Mouse (Mus musculus) lung, adult 2 months (tissue): ENCODE measurements around the gene Sytl1.

ENCODE experiments used
- CTCF ChIP-seq: fragments of 200-500 bp; IDR thresholded peaks from 2 replicates; pipeline ENCODE4 v1.5.1; 2011; ENCODE audit warnings: mild to moderate bottlenecking, low read length, control low read depth; ENCODE audit not compliant: insufficient read depth
- POLR2A ChIP-seq: fragments of 200-500 bp; IDR thresholded peaks from 2 replicates; pipeline ENCODE4 v1.6.1; 2011; ENCODE audit warnings: low read depth, mild to moderate bottlenecking, control low read depth, low read length, borderline replicate concordance; ENCODE audit errors: extremely low read depth

DNA sequence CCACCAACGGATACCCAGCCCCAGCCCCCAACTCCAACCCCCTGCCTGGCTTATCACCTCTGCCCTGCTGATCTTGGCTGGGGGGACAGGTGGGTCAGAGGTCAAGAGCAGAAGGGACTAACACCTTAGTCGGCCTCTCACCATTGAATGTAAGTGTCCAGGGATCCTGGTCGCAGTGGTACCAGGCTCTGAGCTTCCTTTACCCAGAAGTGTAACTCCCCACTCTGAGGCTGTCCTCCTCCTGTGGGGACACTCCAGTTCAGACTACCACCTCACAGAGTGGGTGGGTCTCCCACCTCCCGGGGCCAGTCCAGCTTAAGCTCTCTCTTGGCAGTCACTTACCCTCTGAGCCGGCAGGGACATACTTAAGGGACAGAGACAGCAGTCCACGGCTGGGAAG is 7.5 kb downstream of the Sytl1 start:
- TF ChIP-seq POLR2A, result no peak
- TF ChIP-seq CTCF, result no peak
